Mouse (Mus musculus): ENCODE data around the gene Ccno.
"Not testable (repeated sequence)": the region's sequence is repeated elsewhere in the genome, so short reads cannot be mapped to it uniquely, and the experiment has no call there.

GRCm38 (mm10) chr13:113013174-113013953, 25.8 kb downstream of the Ccno start:
- not testable (repeated sequence) for TF ChIP-seq CTCF, EP300 (IDR thresholded peaks at IDR 0.05; ENCODE audit: low read depth)

Data from heart, postnatal 0 days (tissue).